Mouse (Mus musculus): ENCODE data around the gene Ifngr1.

The Ifngr1 gene

GRCm38 (mm10) chr10:19657426-19657825 lies 65.7 kb downstream of the Ifngr1 start:
- DNase-seq, result no peak
